In genomic region chr13:55570286-55570973, GRCm38 (mm10) we compare ENCODE assay signal across 8 mouse cellular contexts. TPM values are rescaled to one million over a fixed set of nuclear protein-coding genes. Genes with fewer than 3 reads are reported as not detected.
DNase-seq lines count a peak whose midpoint lies in the region; ATAC-seq and TF ChIP-seq lines count a peak whose summit lies in the region.

No protein-coding gene starts in this region.

- under 1% methylated on average over 47 of the region's 47 CpGs for WGBS in lung, adult 2 months
- WGBS in forebrain, embryonic 10.5 days: 1% methylated on average over 47 of the region's 47 CpGs
- under 1% methylated on average over 47 of the region's 47 CpGs for WGBS in hindbrain, embryonic 10.5 days
- WGBS in midbrain, embryonic 13.5 days: under 1% methylated on average over 47 of the region's 47 CpGs

- ATAC-seq in midbrain, embryonic 13.5 days: peak; percentile 87

- peak overlapping the region; percentile 94 for H3K9ac ChIP-seq in midbrain, embryonic 13.5 days (replicated peaks)

- peak overlapping the region; percentile 91 for H3K4me3 ChIP-seq in lung, adult 2 months (replicated peaks; ENCODE audit: extremely low read depth, low read depth, low read length)
- H3K4me3 ChIP-seq in forebrain, embryonic 10.5 days: peak overlapping the region; percentile 99
- H3K4me3 ChIP-seq in hindbrain, embryonic 10.5 days: peak overlapping the region; percentile 99
- peak overlapping the region; percentile 85 for H3K4me3 ChIP-seq in midbrain, embryonic 13.5 days (replicated peaks)

- intact Hi-C loops in left cerebral cortex, postnatal 4 days (cut with DNase I): no loop called here

- no peak for TF ChIP-seq CTCF in lung, adult 2 months (IDR thresholded peaks at IDR 0.05; ENCODE audit: insufficient read depth, low read length)
- TF ChIP-seq CTCF in brain, embryonic 14.5 days (IDR thresholded peaks at IDR 0.05; ENCODE audit: borderline replicate concordance, extremely low read depth, insufficient read depth, insufficient read length): no peak

- H3K27me3 ChIP-seq in forebrain, embryonic 10.5 days (ENCODE audit: poor library complexity, severe bottlenecking): no peaks in the 10 kb centered on the region
- no peaks in the 10 kb centered on the region for H3K27me3 ChIP-seq in hindbrain, embryonic 10.5 days (ENCODE audit: insufficient read depth, poor library complexity, severe bottlenecking)
- no peaks in the 10 kb centered on the region for H3K27me3 ChIP-seq in midbrain, embryonic 13.5 days

- peaks cover 5% of the 10 kb centered on the region for H3K4me1 ChIP-seq in lung, adult 2 months (ENCODE audit: control insufficient read depth, insufficient read depth, low read length)
- H3K4me1 ChIP-seq in forebrain, embryonic 10.5 days: peaks cover 28% of the 10 kb centered on the region
- H3K4me1 ChIP-seq in hindbrain, embryonic 10.5 days (replicated peaks): peaks cover 28% of the 10 kb centered on the region
- peaks cover 41% of the 10 kb centered on the region for H3K4me1 ChIP-seq in midbrain, embryonic 13.5 days (replicated peaks)

- TF ChIP-seq POLR2A in lung, adult 2 months (IDR thresholded peaks at IDR 0.05; ENCODE audit: borderline replicate concordance, extremely low read depth, low read depth, low read length): no peak
- TF ChIP-seq POLR2A in brain, embryonic 14.5 days (IDR thresholded peaks at IDR 0.05; ENCODE audit: borderline replicate concordance, extremely low read depth, insufficient read depth, insufficient read length, poor library complexity, severe bottlenecking): no peak

- peak overlapping the region; percentile 96 for H3K27ac ChIP-seq in forebrain, embryonic 10.5 days
- H3K27ac ChIP-seq in hindbrain, embryonic 10.5 days: peak overlapping the region; percentile 97
- H3K27ac ChIP-seq in midbrain, embryonic 13.5 days: peak overlapping the region; percentile 92

- H3K36me3 ChIP-seq in forebrain, embryonic 10.5 days (replicated peaks): peaks cover 38% of the 10 kb centered on the region
- peaks cover 41% of the 10 kb centered on the region for H3K36me3 ChIP-seq in hindbrain, embryonic 10.5 days
- peaks cover 22% of the 10 kb centered on the region; the same call in 1 of the 2 replicates for H3K36me3 ChIP-seq in midbrain, embryonic 13.5 days

- peak overlapping the region; percentile 99 for H3K4me2 ChIP-seq in midbrain, embryonic 13.5 days (replicated peaks)

- peak; percentile 52 for DNase-seq in lung, adult 2 months
- DNase-seq in lung, postnatal 25 days (ENCODE audit: low spot score): no peak
- DNase-seq in brain, embryonic 14.5 days (ENCODE audit: low read depth): peak; percentile 58
- peak; percentile 49 for DNase-seq in forebrain, embryonic 10.5 days (ENCODE audit: extremely low spot score, low spot score)
- peak; percentile 55 for DNase-seq in hindbrain, embryonic 10.5 days (ENCODE audit: low spot score)
- peak; percentile 61 for DNase-seq in left cerebral cortex, postnatal 4 days
- peak; percentile 39 to 41 for DNase-seq in thymus, adult 18-20 months

- no peaks in the 10 kb centered on the region for H3K9me3 ChIP-seq in forebrain, embryonic 10.5 days
- no peaks in the 10 kb centered on the region for H3K9me3 ChIP-seq in hindbrain, embryonic 10.5 days
- H3K9me3 ChIP-seq in midbrain, embryonic 13.5 days: no peaks in the 10 kb centered on the region

RNA-seq across cellular contexts. Expression of gene Fam193b, which starts 0.5 kb away (rescaled TPM):
- polyA plus RNA-seq in lung, adult 2 months (2012; rRNA removed): 142 and 151 TPM in 2 replicates
- polyA plus RNA-seq in brain, embryonic 14.5 days (2012; rRNA removed): 161 and 190 TPM in 2 replicates
- polyA plus RNA-seq in forebrain, embryonic 10.5 days (2016; fragmentation: Nextera tagmentation; extraction: Ambion mirVana): 55.6 and 57.8 TPM in 2 replicates
- 63.7 and 64.3 TPM in 2 replicates for polyA plus RNA-seq in hindbrain, embryonic 10.5 days (2016; fragmentation: Nextera tagmentation; extraction: Ambion mirVana)
- total RNA-seq in left cerebral cortex, postnatal 4 days (2021): 10 to 100 TPM; 91.4 to 92.9 TPM
- 64.9 and 72.3 TPM in 2 replicates for polyA plus RNA-seq in midbrain, embryonic 13.5 days (2015; fragmentation: Nextera tagmentation; extraction: Ambion mirVana)

RNA-seq across cellular contexts. Expression of gene Tmed9, which starts 3.1 kb away (rescaled TPM):
- polyA plus RNA-seq in lung, adult 2 months (2012; rRNA removed): 59.3 and 81.6 TPM in 2 replicates
- 98.7 and 99.3 TPM in 2 replicates for polyA plus RNA-seq in brain, embryonic 14.5 days (2012; rRNA removed)
- 129 and 141 TPM in 2 replicates for polyA plus RNA-seq in forebrain, embryonic 10.5 days (2016; fragmentation: Nextera tagmentation; extraction: Ambion mirVana)
- 102 and 112 TPM in 2 replicates for polyA plus RNA-seq in hindbrain, embryonic 10.5 days (2016; fragmentation: Nextera tagmentation; extraction: Ambion mirVana)
- total RNA-seq in left cerebral cortex, postnatal 4 days (2021): 100 to 1,000 TPM; 109 to 111 TPM
- 103 and 125 TPM in 2 replicates for polyA plus RNA-seq in midbrain, embryonic 13.5 days (2015; fragmentation: Nextera tagmentation; extraction: Ambion mirVana)

RNA-seq across cellular contexts. Expression of gene B4galt7, which starts 29.3 kb away (rescaled TPM):
- 21.2 TPM in 2 replicates for polyA plus RNA-seq in lung, adult 2 months (2012; rRNA removed)
- polyA plus RNA-seq in brain, embryonic 14.5 days (2012; rRNA removed): 47.2 and 57.5 TPM in 2 replicates
- 26.6 and 28.9 TPM in 2 replicates for polyA plus RNA-seq in forebrain, embryonic 10.5 days (2016; fragmentation: Nextera tagmentation; extraction: Ambion mirVana)
- 32.2 and 39.9 TPM in 2 replicates for polyA plus RNA-seq in hindbrain, embryonic 10.5 days (2016; fragmentation: Nextera tagmentation; extraction: Ambion mirVana)
- total RNA-seq in left cerebral cortex, postnatal 4 days (2021): 10 to 100 TPM; 32.3 to 32.4 TPM
- polyA plus RNA-seq in midbrain, embryonic 13.5 days (2015; fragmentation: Nextera tagmentation; extraction: Ambion mirVana): 45.5 and 47.4 TPM in 2 replicates

RNA-seq across cellular contexts. Expression of gene Ddx41, which starts 34.0 kb away (rescaled TPM):
- 58.0 and 61.1 TPM in 2 replicates for polyA plus RNA-seq in lung, adult 2 months (2012; rRNA removed)
- polyA plus RNA-seq in brain, embryonic 14.5 days (2012; rRNA removed): 92.4 and 109 TPM in 2 replicates
- polyA plus RNA-seq in forebrain, embryonic 10.5 days (2016; fragmentation: Nextera tagmentation; extraction: Ambion mirVana): 96.5 and 98.2 TPM in 2 replicates
- polyA plus RNA-seq in hindbrain, embryonic 10.5 days (2016; fragmentation: Nextera tagmentation; extraction: Ambion mirVana): 85.2 and 88.2 TPM in 2 replicates
- 10 to 100 TPM; 51.6 to 56.5 TPM for total RNA-seq in left cerebral cortex, postnatal 4 days (2021)
- polyA plus RNA-seq in midbrain, embryonic 13.5 days (2015; fragmentation: Nextera tagmentation; extraction: Ambion mirVana): 60.2 and 66.6 TPM in 2 replicates

RNA-seq across cellular contexts. Expression of gene Dok3, which starts 41.3 kb away (rescaled TPM):
- polyA plus RNA-seq in lung, adult 2 months (2012; rRNA removed): 39.8 TPM in 2 replicates
- polyA plus RNA-seq in brain, embryonic 14.5 days (2012; rRNA removed): 15.9 and 20.0 TPM in 2 replicates
- 3.3 and 4.2 TPM in 2 replicates for polyA plus RNA-seq in forebrain, embryonic 10.5 days (2016; fragmentation: Nextera tagmentation; extraction: Ambion mirVana)
- 3.5 and 3.9 TPM in 2 replicates for polyA plus RNA-seq in hindbrain, embryonic 10.5 days (2016; fragmentation: Nextera tagmentation; extraction: Ambion mirVana)
- total RNA-seq in left cerebral cortex, postnatal 4 days (2021): 1 to 10 TPM; 6.4 to 7.2 TPM
- 4.3 and 4.7 TPM in 2 replicates for polyA plus RNA-seq in midbrain, embryonic 13.5 days (2015; fragmentation: Nextera tagmentation; extraction: Ambion mirVana)
